Mouse (Mus musculus): Measurements from ENCODE around the gene Cmtm8.

GRCm38 (mm10) chr9:114796473-114797050 is 47.4 kb downstream of the Cmtm8 start:
- TF ChIP-seq CTCF (IDR thresholded peaks at IDR 0.05; ENCODE audit: insufficient read depth, low read length), result no peak
- no peak for TF ChIP-seq POLR2A (IDR thresholded peaks at IDR 0.05; ENCODE audit: borderline replicate concordance, extremely low read depth, low read depth, low read length)

All from lung, adult 2 months (tissue).